Mouse (Mus musculus): ENCODE measurements around the gene Nppc. TPM values are rescaled to one million over a fixed set of nuclear protein-coding genes. Genes with fewer than 3 reads are reported as not detected.

The Nppc gene
- polyA plus RNA-seq, 1 experiment from 2014 or later = 3.3 TPM

DNA sequence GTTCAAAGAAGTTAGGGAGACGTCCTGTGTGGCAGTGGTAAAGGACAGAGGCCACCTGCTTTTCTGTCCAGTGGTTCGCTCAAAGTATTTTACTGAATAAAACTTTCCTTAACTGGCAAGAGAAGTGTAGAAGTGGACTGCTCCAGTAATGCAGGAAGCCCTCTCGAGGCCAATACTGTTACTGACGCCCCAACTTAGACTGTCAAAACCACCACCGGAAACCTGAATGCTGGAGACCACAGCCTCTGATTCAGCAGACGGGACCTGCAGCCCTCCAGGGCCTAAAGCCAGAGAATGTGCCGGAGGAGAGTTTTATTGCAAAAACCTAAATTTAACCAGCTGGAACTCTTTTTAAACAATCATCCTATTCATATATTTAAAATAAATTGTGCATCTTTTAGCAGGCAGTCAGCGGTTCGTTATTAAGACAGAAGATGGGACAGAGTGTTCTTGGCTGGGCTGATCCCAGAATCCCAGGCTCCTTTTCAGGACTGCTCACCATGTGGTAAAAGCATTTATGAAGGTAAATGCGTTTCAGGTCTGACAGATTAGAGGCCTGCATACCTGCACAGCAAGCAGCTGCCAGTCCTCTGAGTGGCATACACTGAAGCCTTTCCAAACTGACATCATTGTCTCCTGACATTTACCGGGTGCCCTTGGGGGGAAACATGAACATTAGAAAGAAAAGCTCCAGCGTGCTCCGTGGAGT, 27.1 kb downstream of the Nppc start:
- no peaks in the 10 kb centered on the region for H3K36me3 ChIP-seq (replicated peaks)
- no peaks in the 10 kb centered on the region for H3K4me1 ChIP-seq
- H3K4me2 ChIP-seq = no peak overlapping the region
- ATAC-seq (replicated peaks) = no peak
- no peak overlapping the region for H3K4me3 ChIP-seq
- no peak overlapping the region for H3K27ac ChIP-seq
- no peak overlapping the region for H3K9ac ChIP-seq
- no peaks in the 10 kb centered on the region for H3K27me3 ChIP-seq (replicated peaks)
- no peaks in the 10 kb centered on the region for H3K9me3 ChIP-seq
- WGBS = 80% methylated on average over 13 of the region's 13 CpGs

DNA sequence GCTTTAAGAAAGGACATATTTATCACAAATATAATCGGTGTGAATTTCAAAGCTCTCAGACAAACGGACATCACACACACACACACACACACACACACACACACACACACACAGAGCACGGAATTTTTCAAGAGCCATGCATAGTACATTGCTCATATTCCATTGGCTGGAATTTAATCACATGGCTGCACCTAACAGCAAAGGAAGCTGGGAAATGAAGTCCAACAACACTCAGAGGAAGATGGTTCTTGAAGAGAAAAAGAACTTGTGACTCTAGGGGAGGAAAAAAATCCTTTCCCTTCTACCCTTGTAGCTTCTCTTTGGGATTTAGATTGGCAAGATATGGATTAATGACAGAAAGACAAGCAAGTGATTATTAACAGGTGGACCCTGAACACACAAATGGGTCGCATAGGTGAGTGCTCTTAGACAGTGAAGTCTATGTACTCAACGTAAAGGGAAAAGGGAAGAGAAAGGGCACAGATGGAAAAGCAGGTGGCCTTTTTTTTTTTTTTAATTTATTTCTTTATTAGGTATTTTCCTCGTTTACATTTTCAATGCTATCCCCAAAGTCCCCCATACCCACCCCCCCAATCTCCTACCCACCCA, 35.5 kb downstream of the Nppc start:
- ATAC-seq (replicated peaks) = peak; percentile 94
- no peak overlapping the region for H3K27ac ChIP-seq
- no peak overlapping the region for H3K9ac ChIP-seq
- peak overlapping the region; percentile 18 for H3K4me3 ChIP-seq
- H3K27me3 ChIP-seq (replicated peaks) = no peaks in the 10 kb centered on the region
- H3K9me3 ChIP-seq = no peaks in the 10 kb centered on the region
- peaks cover 8% of the 10 kb centered on the region for H3K4me1 ChIP-seq
- no peaks in the 10 kb centered on the region for H3K36me3 ChIP-seq (replicated peaks)
- WGBS = 54% methylated on average over 6 of the region's 6 CpGs
- H3K4me2 ChIP-seq = peak overlapping the region; percentile 39

DNA sequence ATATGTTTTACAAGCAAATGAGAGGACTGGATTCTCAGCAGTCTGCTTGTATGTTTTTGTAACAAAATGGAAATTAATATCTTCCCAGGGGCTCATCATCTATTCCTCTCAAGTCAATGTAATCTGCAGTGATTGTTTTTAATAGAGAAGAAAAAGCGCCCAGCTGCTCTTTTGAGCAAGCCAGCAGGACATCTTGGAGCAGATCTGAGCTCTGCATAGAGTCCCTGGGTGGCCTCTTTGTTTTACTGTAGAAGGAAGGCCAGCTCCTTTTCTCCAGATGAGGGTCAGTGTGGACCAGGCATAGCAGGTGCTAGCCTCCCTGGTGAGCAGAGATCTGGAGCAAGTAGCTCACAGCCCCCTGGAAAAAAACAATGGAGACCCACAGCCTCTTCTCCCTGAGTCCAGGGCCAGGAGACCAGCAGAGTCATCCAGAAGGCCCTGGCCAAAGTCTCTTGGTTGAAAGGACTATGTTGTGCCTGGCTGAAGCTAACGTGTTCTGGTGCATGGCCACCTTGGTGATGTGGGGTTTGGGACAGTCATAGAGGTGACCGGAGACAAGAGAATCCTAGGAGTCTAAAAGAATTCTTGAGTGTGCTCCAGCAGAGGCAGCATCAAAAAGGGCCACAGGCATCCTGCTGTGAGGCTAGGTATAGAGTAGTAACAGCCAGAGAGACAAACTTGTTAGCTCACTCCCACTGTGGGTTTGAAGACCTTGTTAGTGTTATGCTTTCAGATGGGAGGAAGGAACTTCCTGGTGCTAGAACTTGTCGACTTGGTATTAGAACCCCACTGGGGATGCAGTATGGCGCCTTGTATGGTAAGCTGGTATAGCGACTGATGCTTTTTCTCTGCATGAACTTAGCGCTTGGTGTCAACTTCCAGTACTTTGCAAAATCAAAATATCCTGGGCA, 36.3 kb downstream of the Nppc start:
- H3K27me3 ChIP-seq (replicated peaks) = no peaks in the 10 kb centered on the region
- H3K9ac ChIP-seq = no peak overlapping the region
- H3K4me3 ChIP-seq = peak overlapping the region; percentile 18
- peak; percentile 55 for ATAC-seq (replicated peaks)
- 42% methylated on average over 7 of the region's 7 CpGs for WGBS
- peaks cover 8% of the 10 kb centered on the region for H3K4me1 ChIP-seq
- H3K4me2 ChIP-seq = peak overlapping the region; percentile 39
- H3K27ac ChIP-seq = peak overlapping the region; percentile 54
- no peaks in the 10 kb centered on the region for H3K36me3 ChIP-seq (replicated peaks)
- H3K9me3 ChIP-seq = no peaks in the 10 kb centered on the region

DNA sequence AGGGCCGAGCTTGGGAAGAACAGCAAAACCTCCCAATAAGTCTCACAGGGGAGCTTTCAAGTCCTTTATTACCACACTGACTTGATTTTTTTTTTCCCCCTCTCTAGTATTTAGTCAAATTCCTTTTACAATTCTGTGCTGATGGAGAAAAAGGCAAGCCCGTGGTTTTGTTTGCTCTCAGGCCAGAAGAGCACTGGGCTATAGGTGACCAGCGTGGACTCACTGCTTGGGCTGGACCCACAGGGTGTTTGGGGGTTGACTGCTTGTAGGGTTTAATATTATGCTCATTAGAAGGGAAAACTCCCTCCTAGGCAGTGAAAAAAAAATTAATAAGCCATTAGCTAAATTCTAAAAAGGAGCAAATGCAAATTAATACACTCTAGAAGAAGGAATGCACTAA, 36.9 kb downstream of the Nppc start:
- H3K9me3 ChIP-seq = no peaks in the 10 kb centered on the region
- H3K27me3 ChIP-seq (replicated peaks) = no peaks in the 10 kb centered on the region
- H3K4me1 ChIP-seq = peaks cover 8% of the 10 kb centered on the region
- no peaks in the 10 kb centered on the region for H3K36me3 ChIP-seq (replicated peaks)
- WGBS = 48% methylated on average over 3 of the region's 3 CpGs
- no peak overlapping the region for H3K9ac ChIP-seq
- no peak for ATAC-seq (replicated peaks)
- H3K27ac ChIP-seq = no peak overlapping the region
- H3K4me3 ChIP-seq = no peak overlapping the region
- H3K4me2 ChIP-seq = no peak overlapping the region

DNA sequence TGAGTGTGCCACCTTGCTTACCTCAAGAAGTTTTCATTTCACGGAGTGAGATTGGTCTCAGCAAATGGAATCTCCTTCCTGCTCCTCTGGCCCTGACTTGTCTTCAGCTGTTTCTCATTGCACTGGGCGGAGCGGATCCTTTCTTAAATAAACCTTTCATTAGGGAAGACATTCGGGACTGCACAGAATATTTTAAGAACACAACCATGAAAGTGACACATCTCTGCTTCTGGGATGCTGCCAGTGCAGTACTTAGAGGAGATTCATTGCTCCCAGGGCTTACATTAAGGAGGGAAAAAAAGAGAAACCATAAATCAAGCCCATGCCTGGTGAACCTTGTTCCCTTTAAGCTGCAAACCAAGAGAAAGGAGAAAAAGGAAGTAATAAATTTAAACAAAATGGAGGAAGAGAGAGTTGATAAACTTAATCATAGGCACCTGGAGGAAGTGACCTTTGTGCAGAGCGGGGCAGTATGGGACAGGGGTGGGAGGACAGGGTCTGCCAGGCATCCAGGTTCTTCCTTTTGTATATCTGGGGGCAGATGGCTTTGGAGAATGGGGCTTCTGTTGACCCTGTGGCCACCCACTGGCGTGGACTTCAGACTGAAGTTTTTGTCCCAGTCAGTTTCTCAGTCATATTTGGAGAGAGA, 37.5 kb downstream of the Nppc start:
- H3K4me3 ChIP-seq = no peak overlapping the region
- ATAC-seq (replicated peaks) = no peak
- H3K9me3 ChIP-seq = no peaks in the 10 kb centered on the region
- H3K9ac ChIP-seq = no peak overlapping the region
- no peak overlapping the region for H3K27ac ChIP-seq
- peaks cover 8% of the 10 kb centered on the region for H3K4me1 ChIP-seq
- 77% methylated on average over 6 of the region's 6 CpGs for WGBS
- no peaks in the 10 kb centered on the region for H3K36me3 ChIP-seq (replicated peaks)
- no peak overlapping the region for H3K4me2 ChIP-seq
- H3K27me3 ChIP-seq (replicated peaks) = no peaks in the 10 kb centered on the region

DNA sequence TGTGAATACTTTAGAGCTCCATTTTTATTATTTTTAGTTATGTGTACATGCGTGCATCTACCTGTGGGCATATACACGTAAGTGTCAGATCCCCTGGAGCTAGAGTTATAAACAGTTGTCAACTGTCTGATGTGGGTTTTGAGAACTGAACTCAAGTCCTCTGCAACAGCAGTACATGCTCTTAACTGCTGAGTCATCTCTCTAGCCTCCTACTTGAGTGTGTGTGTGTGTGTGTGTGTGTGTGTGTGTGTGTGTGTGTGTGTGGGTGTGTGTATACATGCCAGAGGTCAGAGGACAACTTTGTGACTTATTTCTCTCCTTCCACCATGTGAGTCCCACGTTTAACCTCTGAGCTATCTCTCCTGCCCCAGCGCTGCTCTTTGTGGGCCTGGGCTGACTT, 39.8 kb downstream of the Nppc start:
- no peaks in the 10 kb centered on the region for H3K36me3 ChIP-seq (replicated peaks)
- H3K4me3 ChIP-seq = no peak overlapping the region
- H3K27me3 ChIP-seq (replicated peaks) = no peaks in the 10 kb centered on the region
- no peak overlapping the region for H3K4me2 ChIP-seq
- H3K9ac ChIP-seq = no peak overlapping the region
- ATAC-seq (replicated peaks) = no peak
- peaks cover 8% of the 10 kb centered on the region for H3K4me1 ChIP-seq
- WGBS = 83% methylated on average over 4 of the region's 4 CpGs
- no peaks in the 10 kb centered on the region for H3K9me3 ChIP-seq
- no peak overlapping the region for H3K27ac ChIP-seq

DNA sequence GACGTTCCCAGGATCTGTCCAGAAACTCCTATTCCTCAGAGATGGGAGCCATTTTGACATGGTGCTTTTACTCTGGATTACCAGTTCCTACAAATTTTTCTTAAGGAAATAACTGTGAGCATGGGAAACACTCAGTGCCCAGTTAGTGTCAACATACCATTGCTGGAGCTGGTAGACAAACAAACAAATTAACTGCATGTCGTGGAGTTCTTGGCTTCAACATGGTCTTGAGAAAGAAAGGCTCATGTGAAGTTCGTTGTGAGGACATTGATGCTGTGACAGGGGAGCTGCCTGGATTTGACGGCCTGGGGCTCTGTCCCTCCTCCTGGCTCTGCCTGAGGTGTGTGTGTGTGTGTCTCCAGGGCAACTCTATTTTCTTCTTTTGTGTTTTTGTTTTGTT, 40.4 kb downstream of the Nppc start:
- Histone ChIP-seq H3K9ac (no peak overlapping the region), H3K4me3 (no peak overlapping the region), H3K36me3 (replicated peaks) (no peaks in the 10 kb centered on the region), H3K4me2 (no peak overlapping the region), H3K27ac (no peak overlapping the region), H3K4me1 (peaks cover 8% of the 10 kb centered on the region), H3K9me3 (no peaks in the 10 kb centered on the region), H3K27me3 (replicated peaks) (no peaks in the 10 kb centered on the region)
- 56% methylated on average over 4 of the region's 4 CpGs for WGBS
- ATAC-seq (replicated peaks) = no peak

DNA sequence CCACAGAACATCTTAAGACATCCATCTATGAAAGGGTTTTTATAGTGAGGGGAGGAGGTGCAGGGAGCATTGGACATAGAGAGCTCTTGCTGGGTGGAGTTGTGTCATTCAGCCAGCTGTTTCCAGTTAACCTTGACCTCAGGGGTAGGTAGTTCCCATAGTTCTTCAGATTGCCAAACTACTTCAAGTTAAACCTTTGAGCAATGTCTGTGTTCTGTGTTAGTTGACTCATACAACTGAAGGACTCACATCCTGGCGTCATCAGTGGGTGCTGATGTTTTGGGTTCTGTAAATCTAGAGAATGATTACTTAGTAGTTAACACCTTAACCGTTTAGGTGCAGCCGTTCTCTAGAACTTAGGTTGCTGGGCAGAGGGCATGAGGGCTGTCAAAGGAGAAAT, 42.1 kb downstream of the Nppc start:
- Histone ChIP-seq H3K4me2 (no peak overlapping the region), H3K27me3 (replicated peaks) (no peaks in the 10 kb centered on the region), H3K36me3 (replicated peaks) (no peaks in the 10 kb centered on the region), H3K9me3 (no peaks in the 10 kb centered on the region), H3K4me1 (no peaks in the 10 kb centered on the region), H3K4me3 (no peak overlapping the region), H3K9ac (no peak overlapping the region), H3K27ac (no peak overlapping the region)
- 86% methylated on average over 3 of the region's 3 CpGs for WGBS
- no peak for ATAC-seq (replicated peaks)

DNA sequence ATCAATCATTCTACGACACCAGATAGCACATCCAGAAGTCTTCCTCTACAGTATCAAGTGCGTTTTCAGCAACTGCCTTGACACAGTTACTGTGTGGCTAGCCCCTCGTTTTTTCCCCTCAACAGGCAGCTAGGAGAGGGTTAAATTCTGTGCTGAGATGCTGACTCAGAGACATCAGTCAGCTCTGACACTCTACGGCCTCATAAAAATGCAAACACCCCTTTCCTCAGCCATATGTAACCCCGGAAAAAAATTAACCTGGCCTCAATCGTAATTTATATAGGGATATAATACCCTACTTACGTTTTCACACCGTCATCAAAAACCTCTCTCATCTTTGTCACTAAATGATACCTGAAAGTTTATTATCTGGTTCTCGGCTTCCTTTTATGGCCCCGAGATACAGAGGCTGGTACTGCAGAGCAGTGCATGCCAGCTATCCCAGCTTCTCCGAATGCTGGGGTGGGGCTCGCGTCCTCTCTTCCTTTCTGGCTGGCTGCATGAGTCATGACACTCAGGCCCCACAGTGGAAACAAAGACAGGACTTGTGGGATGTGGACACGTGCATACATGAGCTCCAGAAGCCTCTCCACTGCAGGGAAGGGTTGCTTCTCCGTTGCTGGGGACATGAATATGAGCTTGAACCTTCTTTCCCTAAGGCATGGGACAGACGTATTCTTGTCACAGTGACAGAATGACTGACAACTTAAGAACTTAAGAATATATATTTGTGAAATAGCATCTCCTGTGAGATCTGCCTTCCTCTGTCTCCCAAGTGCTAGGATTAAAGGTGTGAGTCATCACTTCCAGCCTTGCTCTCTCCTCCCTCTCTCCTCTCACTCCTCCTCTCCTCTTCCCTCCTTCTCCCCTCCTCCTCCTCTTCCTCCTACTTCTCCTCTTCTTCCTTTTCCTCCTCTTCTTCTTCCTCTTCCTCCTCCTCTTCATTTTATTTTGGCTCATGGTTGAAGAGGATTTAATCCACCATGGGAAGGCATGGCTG, 47.1 kb downstream of the Nppc start:
- no peak for ATAC-seq (replicated peaks)
- no peak overlapping the region for H3K4me2 ChIP-seq
- H3K36me3 ChIP-seq (replicated peaks) = no peaks in the 10 kb centered on the region
- no peaks in the 10 kb centered on the region for H3K27me3 ChIP-seq (replicated peaks)
- no peaks in the 10 kb centered on the region for H3K4me1 ChIP-seq
- no peak overlapping the region for H3K9ac ChIP-seq
- no peaks in the 10 kb centered on the region for H3K9me3 ChIP-seq
- no peak overlapping the region for H3K27ac ChIP-seq
- 74% methylated on average over 16 of the region's 16 CpGs for WGBS
- no peak overlapping the region for H3K4me3 ChIP-seq

DNA sequence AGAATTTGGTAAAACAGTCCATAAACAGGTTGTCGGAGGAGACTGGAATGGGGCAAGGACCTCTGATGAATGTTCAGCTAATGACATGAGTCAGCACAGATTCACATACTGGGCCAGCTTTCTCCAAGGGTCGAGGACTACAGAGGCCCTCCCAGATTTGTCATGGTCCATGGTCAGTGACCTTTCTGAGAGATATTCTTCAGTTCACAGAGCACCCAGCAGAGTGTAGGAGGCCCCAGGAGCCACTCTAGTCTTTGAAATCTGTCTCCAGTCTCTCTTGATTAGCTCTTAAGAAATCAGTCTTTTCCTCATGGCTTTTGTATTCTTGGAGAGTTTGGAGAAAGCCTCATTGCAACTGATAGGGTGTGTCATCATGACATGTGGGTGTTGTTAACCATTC, 48.1 kb downstream of the Nppc start:
- no peak for ATAC-seq (replicated peaks)
- 65% methylated on average over 2 of the region's 2 CpGs for WGBS
- no peak overlapping the region for H3K27ac ChIP-seq
- no peak overlapping the region for H3K4me3 ChIP-seq
- no peaks in the 10 kb centered on the region for H3K27me3 ChIP-seq (replicated peaks)
- no peaks in the 10 kb centered on the region for H3K36me3 ChIP-seq (replicated peaks)
- H3K4me2 ChIP-seq = no peak overlapping the region
- H3K9me3 ChIP-seq = no peaks in the 10 kb centered on the region
- no peak overlapping the region for H3K9ac ChIP-seq
- H3K4me1 ChIP-seq = no peaks in the 10 kb centered on the region

DNA sequence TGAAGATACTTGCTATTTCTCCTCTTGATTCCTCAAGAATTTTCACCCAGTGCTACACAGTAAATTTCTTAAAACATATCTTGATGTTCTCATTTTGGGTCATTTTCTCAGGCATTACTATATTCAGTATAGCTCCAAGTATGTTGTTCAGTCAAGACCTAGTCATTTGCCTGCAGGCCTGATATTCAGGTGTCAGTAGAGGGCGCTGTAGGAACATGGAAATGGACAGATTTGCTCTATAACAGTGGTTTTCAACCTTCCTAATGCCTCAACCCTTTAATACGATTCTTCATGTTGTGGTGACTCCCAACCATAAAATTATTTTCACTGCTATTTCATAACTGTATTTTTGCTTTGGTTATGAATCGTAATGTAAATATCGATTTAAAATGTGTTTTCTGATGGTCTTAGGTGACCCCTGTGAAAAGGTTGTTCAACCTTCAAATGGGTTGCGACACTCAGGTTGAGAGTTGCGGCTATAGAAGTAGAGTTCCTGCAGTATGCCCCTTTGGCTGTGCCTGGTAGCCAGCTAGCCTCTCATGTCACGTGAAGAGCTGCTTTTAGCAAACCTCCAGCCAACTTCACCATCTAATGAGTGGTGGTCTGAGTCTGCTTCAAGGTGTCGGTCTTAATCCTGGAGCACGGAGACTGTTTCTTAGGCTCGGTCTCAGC, 51.8 kb downstream of the Nppc start:
- Histone ChIP-seq H3K4me3 (no peak overlapping the region), H3K27ac (no peak overlapping the region), H3K27me3 (replicated peaks) (no peaks in the 10 kb centered on the region), H3K4me1 (no peaks in the 10 kb centered on the region), H3K36me3 (replicated peaks) (no peaks in the 10 kb centered on the region), H3K9me3 (no peaks in the 10 kb centered on the region), H3K9ac (no peak overlapping the region), H3K4me2 (no peak overlapping the region)
- WGBS = 61% methylated on average over 10 of the region's 10 CpGs
- ATAC-seq (replicated peaks) = 0 out of 2 replicates have a peak, but pooled peaks have one; percentile 51

Measured in midbrain, embryonic 15.5 days (tissue).